Mouse (Mus musculus) forebrain, embryonic 14.5 days (tissue): ENCODE data around the gene Plod2. TPM values are rescaled to one million over a fixed set of nuclear protein-coding genes. Genes with fewer than 3 reads are reported as not detected.

Source experiments
- ATAC-seq: fragments of 200-750 bp; cut with Nextera tagmentation; 2 replicates; pipeline ENCODE4 v1.8.0; 2017; ENCODE audit warnings: mild to moderate bottlenecking, moderate library complexity
- DNase-seq: peaks from one replicate; pipeline ENCODE4 v3.0.0-alpha.2; 2015; ENCODE audit warnings: low spot score
- H3K27ac ChIP-seq: fragments of 300-500 bp; sonication (generic); 2 replicates; pipeline ENCODE4 v1.5.1; 2014; ENCODE audit warnings: low read depth, mild to moderate bottlenecking, control low read depth, low read length, moderate library complexity
- H3K27me3 ChIP-seq: fragments of 300-500 bp; sonication (generic); replicated peaks from 2 replicates; pipeline ENCODE4 v1.6.1; 2014; ENCODE audit warnings: low read length, control low read depth, mixed read lengths; ENCODE audit not compliant: control insufficient read depth, insufficient read depth
- H3K36me3 ChIP-seq: fragments of 300-500 bp; sonication (generic); 2 replicates; pipeline ENCODE4 v1.6.1; 2014; ENCODE audit warnings: low read length, control low read depth; ENCODE audit not compliant: control insufficient read depth, insufficient read depth
- H3K4me1 ChIP-seq: fragments of 300-500 bp; sonication (generic); 2 replicates; pipeline ENCODE4 v1.6.1; 2014; ENCODE audit warnings: antibody characterized with exemption, low read length, control low read depth; ENCODE audit not compliant: control insufficient read depth, insufficient read depth
- H3K4me2 ChIP-seq: fragments of 300-500 bp; sonication (generic); 2 replicates; pipeline ENCODE4 v1.6.1; 2014; ENCODE audit warnings: mild to moderate bottlenecking, control low read depth, low read length
- H3K4me3 ChIP-seq: fragments of 300-500 bp; sonication (generic); 2 replicates; pipeline ENCODE4 v1.5.1; 2014; ENCODE audit warnings: low read depth, low read length, control low read depth
- H3K9ac ChIP-seq: fragments of 300-500 bp; sonication (generic); 2 replicates; pipeline ENCODE4 v1.6.1; 2014; ENCODE audit warnings: mild to moderate bottlenecking, low read length, control low read depth, moderate library complexity
- H3K9me3 ChIP-seq: fragments of 300-500 bp; sonication (generic); replicated peaks from 2 replicates; pipeline ENCODE4 v1.6.1; 2016; ENCODE audit warnings: low read length, control low read depth, mixed read lengths; ENCODE audit not compliant: control insufficient read depth
- WGBS: fragments of 180-500 bp; shearing (Covaris S2); extraction: QIAGEN DNeasy Blood & Tissue Kit; methylation state at CpG from one replicate; pipeline ENCODE4 v1.1.7; 2014; 5-methylcytosine and 5-hydroxymethylcytosine counted together
- polyA plus RNA-seq: library from polyadenylated mRNA; unstranded; fragments of >200 nt; fragmentation: Nextera tagmentation; extraction: Ambion mirVana; gene quantifications from 2 replicates; pipeline ENCODE4 v1.2.1, GENCODE M21; 2014

The Plod2 gene
- polyA plus RNA-seq: 10.4 and 11.0 TPM in 2 replicates

GRCm38 (mm10) chr9:92541977-92542561 lies at the start of gene Plod2:
Gene Plod2, plus strand, starts transcription at chr9:92542223.
- Histone ChIP-seq H3K9ac (peak within 1 kb of the TSS; percentile 83), H3K27ac (peak within 1 kb of the TSS; percentile 72), H3K4me3 (peak within 1 kb of the TSS; percentile 76), H3K4me2 (peak within 1 kb of the TSS; percentile 77), H3K27me3 (no peaks in the 10 kb centered on the region), H3K36me3 (no peaks in the 10 kb centered on the region), H3K9me3 (no peaks in the 10 kb centered on the region), H3K4me1 (peaks cover 4% of the 10 kb centered on the region; the same call in 1 of the 2 replicates)
- DNase-seq (peak; percentile 83), ATAC-seq (peak; percentile 92)
- WGBS: under 1% methylated on average over 52 of the region's 67 CpGs

GRCm38 (mm10) chr9:92499710-92500410 lies 42.2 kb upstream of the Plod2 start:
- peak; percentile 89 for ATAC-seq
- no peaks in the 10 kb centered on the region for H3K27me3 ChIP-seq
- peak; percentile 89 for DNase-seq
- no peak overlapping the region for H3K4me3 ChIP-seq
- no peaks in the 10 kb centered on the region for H3K36me3 ChIP-seq
- H3K4me1 ChIP-seq: no peaks in the 10 kb centered on the region
- no peak overlapping the region for H3K27ac ChIP-seq
- no peak overlapping the region for H3K9ac ChIP-seq
- no peak overlapping the region for H3K4me2 ChIP-seq
- H3K9me3 ChIP-seq: no peaks in the 10 kb centered on the region
- 36% methylated on average over 12 of the region's 12 CpGs for WGBS

- ATAC-seq (no peak), DNase-seq (no peak)
- Histone ChIP-seq H3K27me3 (no peaks in the 10 kb centered on the region), H3K27ac (no peak overlapping the region), H3K9ac (no peak overlapping the region), H3K36me3 (no peaks in the 10 kb centered on the region), H3K9me3 (no peaks in the 10 kb centered on the region), H3K4me3 (no peak overlapping the region), H3K4me1 (no peaks in the 10 kb centered on the region), H3K4me2 (no peak overlapping the region)
- 88% methylated on average over 3 of the region's 3 CpGs for WGBS
These were observed 37.8 kb upstream of the Plod2 start for GRCm38 (mm10) chr9:92504256-92504655.

DNA sequence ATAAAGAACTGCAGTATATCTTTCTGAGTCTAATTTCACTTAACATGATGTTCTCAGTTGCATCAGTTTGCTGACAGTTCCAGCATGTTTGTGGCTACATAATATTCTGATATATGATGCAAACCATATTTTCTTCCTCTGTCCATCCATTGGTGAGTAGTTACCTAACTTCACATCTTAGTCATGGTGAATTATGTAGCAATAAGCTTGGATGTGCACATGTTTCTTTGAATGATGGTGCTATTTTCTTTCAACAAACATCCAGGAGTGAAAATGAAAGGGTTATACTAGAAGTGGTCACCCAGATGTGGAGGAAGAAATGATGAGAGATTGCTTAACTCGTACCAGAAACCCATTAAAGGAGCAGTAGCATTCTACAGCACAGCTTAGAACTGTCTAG lies 37.1 kb upstream of the Plod2 start:
- no peak overlapping the region for H3K4me2 ChIP-seq
- no peak overlapping the region for H3K4me3 ChIP-seq
- H3K27me3 ChIP-seq: no peaks in the 10 kb centered on the region
- ATAC-seq (no peak), DNase-seq (no peak)
- no peaks in the 10 kb centered on the region for H3K9me3 ChIP-seq
- no peaks in the 10 kb centered on the region for H3K4me1 ChIP-seq
- no peak overlapping the region for H3K27ac ChIP-seq
- no peaks in the 10 kb centered on the region for H3K36me3 ChIP-seq
- 68% methylated on average over 1 of the region's 1 CpGs for WGBS
- no peak overlapping the region for H3K9ac ChIP-seq

DNA sequence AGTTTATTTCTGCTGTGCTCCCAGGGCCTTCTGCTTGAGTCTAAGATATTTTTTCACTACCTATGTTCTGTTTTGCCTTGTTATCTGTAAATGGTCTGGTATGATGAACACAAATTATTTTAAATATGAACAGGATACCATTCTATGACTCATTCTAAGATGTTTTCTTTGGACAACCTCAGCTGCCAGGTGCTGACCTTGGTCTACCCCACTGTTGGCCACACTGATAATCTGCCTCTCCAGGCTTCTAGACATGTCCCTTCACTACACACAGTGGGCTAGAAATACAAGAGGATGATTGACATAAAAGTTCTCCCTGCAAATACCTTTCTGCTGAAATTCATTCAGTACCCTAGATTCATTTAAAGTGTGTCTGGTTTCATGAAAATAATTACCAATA lies 30.3 kb upstream of the Plod2 start:
- no peaks in the 10 kb centered on the region for H3K36me3 ChIP-seq
- H3K4me2 ChIP-seq: no peak overlapping the region

DNA sequence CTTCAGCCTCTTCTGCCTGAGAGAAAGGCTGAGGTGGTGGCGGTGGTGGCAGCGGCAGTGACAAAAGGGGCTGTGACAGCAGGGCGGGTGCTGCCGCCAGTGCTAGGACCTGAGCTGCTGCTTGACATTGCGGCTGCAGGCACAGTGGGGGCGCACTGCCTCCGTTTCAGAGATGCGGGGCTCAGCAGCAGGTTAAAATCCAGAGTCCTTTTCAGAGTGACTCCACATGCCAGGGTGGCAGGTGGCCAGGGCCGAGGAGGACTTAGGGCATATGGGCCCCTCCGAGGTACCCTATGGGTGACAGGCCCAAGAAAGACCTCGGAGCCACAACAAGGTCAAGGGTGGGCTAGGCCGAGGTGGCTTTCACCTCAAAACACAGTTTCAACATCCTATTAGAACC lies 25.0 kb upstream of the Plod2 start:
- Histone ChIP-seq H3K4me1 (no peaks in the 10 kb centered on the region), H3K27me3 (no peaks in the 10 kb centered on the region), H3K36me3 (no peaks in the 10 kb centered on the region), H3K9me3 (peaks cover 5% of the 10 kb centered on the region; the same call in 1 of the 2 replicates), H3K9ac (no peak overlapping the region), H3K4me2 (no peak overlapping the region), H3K27ac (no peak overlapping the region), H3K4me3 (no peak overlapping the region)
- 95% methylated on average over 12 of the region's 12 CpGs for WGBS
- ATAC-seq: no peak
- DNase-seq: no peak

More for the DNA sequence above, 30.3 kb upstream of the Plod2 start:
- Histone ChIP-seq H3K27me3 (no peaks in the 10 kb centered on the region), H3K9ac (no peak overlapping the region), H3K27ac (no peak overlapping the region), H3K4me1 (no peaks in the 10 kb centered on the region), H3K4me3 (no peak overlapping the region), H3K9me3 (no peaks in the 10 kb centered on the region)
- ATAC-seq: no peak
- DNase-seq: no peak

DNA sequence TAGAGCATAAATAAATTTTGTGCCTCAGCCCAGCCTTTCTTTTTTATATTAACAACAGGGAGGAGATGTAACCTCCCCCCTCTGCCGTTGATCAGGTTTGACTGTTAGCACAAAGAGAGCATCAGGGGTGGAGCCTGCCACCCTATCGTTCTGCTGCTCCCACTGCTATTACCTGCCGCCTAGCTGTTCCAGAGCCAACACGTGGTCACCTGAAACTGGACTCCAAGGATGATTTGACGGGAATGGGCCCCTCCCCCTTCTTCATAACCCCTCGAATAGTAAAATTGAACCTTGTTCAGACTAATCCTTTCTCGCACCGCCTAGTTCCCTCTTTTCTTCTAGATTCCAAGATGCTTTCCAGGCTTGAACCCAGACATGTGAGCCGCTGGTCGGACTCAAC lies 21.3 kb upstream of the Plod2 start:
- DNase-seq (no peak), ATAC-seq (no peak)
- Histone ChIP-seq H3K4me1 (no peaks in the 10 kb centered on the region), H3K9ac (no peak overlapping the region), H3K27ac (no peak overlapping the region), H3K27me3 (no peaks in the 10 kb centered on the region), H3K4me2 (no peak overlapping the region), H3K36me3 (no peaks in the 10 kb centered on the region), H3K9me3 (peaks cover 5% of the 10 kb centered on the region; the same call in 1 of the 2 replicates), H3K4me3 (no peak overlapping the region)
- WGBS: 83% methylated on average over 10 of the region's 10 CpGs

DNA sequence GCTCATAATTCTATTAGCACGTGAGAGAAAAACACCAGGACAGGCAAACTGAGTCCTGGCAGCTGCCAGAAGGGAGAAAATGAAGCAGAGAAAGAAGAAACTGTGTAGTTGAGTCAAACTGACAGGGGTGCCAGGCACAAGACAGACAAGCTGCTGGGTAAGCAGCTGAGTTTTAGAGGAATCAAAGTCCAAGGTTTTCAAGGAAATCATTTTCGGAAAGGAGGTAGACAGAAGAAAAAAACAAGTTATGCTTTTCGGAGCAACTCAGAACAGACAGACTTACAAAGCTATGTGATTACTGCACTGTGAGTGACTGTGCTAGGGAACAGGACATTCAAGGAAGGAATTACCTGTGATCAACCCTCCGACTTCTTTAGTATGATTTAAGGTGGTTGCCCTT lies 17.5 kb upstream of the Plod2 start:
- DNase-seq (no peak), ATAC-seq (no peak)
- WGBS: 84% methylated on average over 4 of the region's 4 CpGs
- Histone ChIP-seq H3K9ac (no peak overlapping the region), H3K36me3 (no peaks in the 10 kb centered on the region), H3K27ac (no peak overlapping the region), H3K4me3 (no peak overlapping the region), H3K4me1 (no peaks in the 10 kb centered on the region), H3K9me3 (no peaks in the 10 kb centered on the region), H3K27me3 (no peaks in the 10 kb centered on the region), H3K4me2 (no peak overlapping the region)

- WGBS: 78% methylated on average over 3 of the region's 3 CpGs
- H3K4me3 ChIP-seq: no peak overlapping the region
- H3K9me3 ChIP-seq: no peaks in the 10 kb centered on the region
- H3K27me3 ChIP-seq: no peaks in the 10 kb centered on the region
- no peak overlapping the region for H3K9ac ChIP-seq
- H3K27ac ChIP-seq: no peak overlapping the region
- ATAC-seq: no peak
- no peak overlapping the region for H3K4me2 ChIP-seq
- no peaks in the 10 kb centered on the region for H3K4me1 ChIP-seq
- DNase-seq: no peak
- no peaks in the 10 kb centered on the region for H3K36me3 ChIP-seq
These were observed 12.0 kb upstream of the Plod2 start for GRCm38 (mm10) chr9:92530055-92530454.
